Mouse (Mus musculus): Measurements from ENCODE around the gene Zfp609. TPM values are rescaled to one million over a fixed set of nuclear protein-coding genes. Genes with fewer than 3 reads are reported as not detected.

Gene Zfp609
- total and polyA plus RNA-seq, 2 experiments from 2014 or later = 5.0 to 9.8 TPM

DNA sequence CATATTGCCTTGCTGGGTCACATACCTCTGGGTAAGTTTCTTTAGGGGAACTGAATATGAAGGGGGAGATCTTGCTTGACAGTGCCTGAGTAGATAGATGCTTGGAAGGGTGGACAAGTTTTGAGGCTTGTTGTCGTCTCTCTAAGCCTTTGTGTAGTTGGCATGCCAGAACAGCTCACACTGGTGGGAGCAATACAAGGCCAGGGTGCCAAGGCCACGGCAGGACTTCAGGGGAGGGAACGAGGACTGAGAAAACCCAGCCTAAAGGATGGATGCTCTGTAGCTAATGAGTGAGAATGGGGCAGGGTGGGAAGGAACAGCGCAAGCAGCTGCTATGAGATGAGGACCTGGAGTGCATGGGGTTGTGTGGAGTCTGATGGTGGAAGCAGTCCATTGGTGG, 182.4 kb downstream of the Zfp609 start:
- no peaks in the 10 kb centered on the region for H3K36me3 ChIP-seq (ENCODE audit: insufficient read depth)
- DNase-seq (no peak), ATAC-seq (no peak)
- H3K9ac ChIP-seq = no peak overlapping the region
- no peaks in the 10 kb centered on the region for H3K9me3 ChIP-seq (ENCODE audit: low read length)
- no peak overlapping the region for H3K27ac ChIP-seq (ENCODE audit: low read depth, low read length)
- H3K27me3 ChIP-seq (ENCODE audit: insufficient read depth, low read length) = no peaks in the 10 kb centered on the region
- H3K4me1 ChIP-seq (ENCODE audit: insufficient read depth) = no peaks in the 10 kb centered on the region
- no peak overlapping the region for H3K4me2 ChIP-seq (ENCODE audit: low read depth)
- no peak overlapping the region for H3K4me3 ChIP-seq (ENCODE audit: low read depth, low read length)
- 80% methylated on average over 4 of the region's 4 CpGs for WGBS
- no peak for TF ChIP-seq CTCF (IDR thresholded peaks at IDR 0.05; ENCODE audit: low read depth)

- Histone ChIP-seq H3K4me3 (ENCODE audit: low read depth, low read length) (no peak overlapping the region), H3K27ac (ENCODE audit: low read depth, low read length) (no peak overlapping the region), H3K9ac (no peak overlapping the region), H3K4me2 (ENCODE audit: low read depth) (no peak overlapping the region), H3K4me1 (ENCODE audit: insufficient read depth) (no peaks in the 10 kb centered on the region), H3K9me3 (ENCODE audit: low read length) (no peaks in the 10 kb centered on the region), H3K36me3 (ENCODE audit: insufficient read depth) (no peaks in the 10 kb centered on the region), H3K27me3 (ENCODE audit: insufficient read depth, low read length) (no peaks in the 10 kb centered on the region)
- no peak for TF ChIP-seq CTCF (IDR thresholded peaks at IDR 0.05; ENCODE audit: low read depth)
- DNase-seq (no peak), ATAC-seq (no peak)
Measured at GRCm38 (mm10) chr9:65642546-65642945, 184.8 kb downstream of the Zfp609 start.

Other genes starting within 250 kb of the Zfp609 start
- 5.2 and 5.4 TPM in 2 replicates for gene Plekho2, start 247.5 kb downstream of the Zfp609 start, total RNA-seq (2014; rRNA removed)
- 3.1 and 4.0 TPM in 2 replicates for gene Plekho2, start 247.5 kb downstream of the Zfp609 start, polyA plus RNA-seq (2015; fragmentation: Nextera tagmentation; extraction: Ambion mirVana)
- gene Pif1, start 240.4 kb downstream of the Zfp609 start, total RNA-seq (2014; rRNA removed) = 1.5 and 3.7 TPM in 2 replicates
- gene Pif1, start 240.4 kb downstream of the Zfp609 start, polyA plus RNA-seq (2015; fragmentation: Nextera tagmentation; extraction: Ambion mirVana) = 0.75 and 1.0 TPM in 2 replicates
- 1.6 and 2.4 TPM in 2 replicates for gene Rbpms2, start 197.9 kb downstream of the Zfp609 start, total RNA-seq (2014; rRNA removed)
- gene Rbpms2, start 197.9 kb downstream of the Zfp609 start, polyA plus RNA-seq (2015; fragmentation: Nextera tagmentation; extraction: Ambion mirVana) = 2.8 and 3.3 TPM in 2 replicates
- gene Oaz2, start 159.6 kb downstream of the Zfp609 start, total RNA-seq (2014; rRNA removed) = 284 and 301 TPM in 2 replicates
- gene Oaz2, start 159.6 kb downstream of the Zfp609 start, polyA plus RNA-seq (2015; fragmentation: Nextera tagmentation; extraction: Ambion mirVana) = 374 and 392 TPM in 2 replicates
- gene Pclaf, start 62.7 kb upstream of the Zfp609 start, total RNA-seq (2014; rRNA removed) = 10.1 and 12.8 TPM in 2 replicates
- 14.5 and 17.2 TPM in 2 replicates for gene Pclaf, start 62.7 kb upstream of the Zfp609 start, polyA plus RNA-seq (2015; fragmentation: Nextera tagmentation; extraction: Ambion mirVana)
- 29.4 and 41.9 TPM in 2 replicates for gene Trip4, start 81.2 kb upstream of the Zfp609 start, total RNA-seq (2014; rRNA removed)
- 15.3 and 22.6 TPM in 2 replicates for gene Trip4, start 81.2 kb upstream of the Zfp609 start, polyA plus RNA-seq (2015; fragmentation: Nextera tagmentation; extraction: Ambion mirVana)
- gene Csnk1g1, start 81.4 kb upstream of the Zfp609 start, total RNA-seq (2014; rRNA removed) = 25.5 and 26.5 TPM in 2 replicates
- 8.0 and 14.5 TPM in 2 replicates for gene Csnk1g1, start 81.4 kb upstream of the Zfp609 start, polyA plus RNA-seq (2015; fragmentation: Nextera tagmentation; extraction: Ambion mirVana)
- 297 and 350 TPM in 2 replicates for gene Ppib, start 232.7 kb upstream of the Zfp609 start, total RNA-seq (2014; rRNA removed)
- gene Ppib, start 232.7 kb upstream of the Zfp609 start, polyA plus RNA-seq (2015; fragmentation: Nextera tagmentation; extraction: Ambion mirVana) = 350 and 413 TPM in 2 replicates
- 4.0 and 5.8 TPM in 2 replicates for gene Snx22, start 242.2 kb upstream of the Zfp609 start, total RNA-seq (2014; rRNA removed)
- 7.3 and 7.5 TPM in 2 replicates for gene Snx22, start 242.2 kb upstream of the Zfp609 start, polyA plus RNA-seq (2015; fragmentation: Nextera tagmentation; extraction: Ambion mirVana)

Measured in forebrain, postnatal 0 days (tissue).